Mouse (Mus musculus): Measurements from ENCODE around the gene Cnpy2. TPM values are rescaled to one million over a fixed set of nuclear protein-coding genes. Genes with fewer than 3 reads are reported as not detected.
A peak's percentile ranks its signal among the peaks of the same experiment; 100 is the strongest.
"Not testable (repeated sequence)": the region's sequence is repeated elsewhere in the genome, so short reads cannot be mapped to it uniquely, and the experiment has no call there.

Cnpy2 gene
- 231 and 256 TPM in 2 replicates for polyA plus RNA-seq (2014; fragmentation: Nextera tagmentation; extraction: Ambion mirVana)

- Histone ChIP-seq H3K27ac (ENCODE audit: low read depth, low read length) (peak within 1 kb of the TSS; percentile 97), H3K4me1 (ENCODE audit: control insufficient read depth, insufficient read depth, low read length) (peaks cover 16% of the 10 kb centered on the region), H3K9ac (ENCODE audit: low read length) (peak within 1 kb of the TSS; percentile 98), H3K27me3 (replicated peaks; ENCODE audit: control insufficient read depth, insufficient read depth, low read length) (no peaks in the 10 kb centered on the region), H3K9me3 (replicated peaks; ENCODE audit: control insufficient read depth, low read length) (no peaks in the 10 kb centered on the region), H3K4me2 (ENCODE audit: low read length) (peak within 1 kb of the TSS; percentile 85), H3K4me3 (ENCODE audit: low read depth, low read length) (peak within 1 kb of the TSS; percentile 93), H3K36me3 (ENCODE audit: control insufficient read depth, insufficient read depth, low read length) (peaks cover 60% of the 10 kb centered on the region)
- WGBS, result under 1% methylated on average over 40 of the region's 40 CpGs
- peak; percentile 99 for ATAC-seq
- peak; percentile 98 for DNase-seq (ENCODE audit: low spot score)
Observed at GRCm38 (mm10) chr10:128322141-128323108, at the start of gene Cnpy2. Gene Cnpy2, plus strand, starts transcription at chr10:128322459.

- H3K4me2 ChIP-seq (ENCODE audit: low read length); H3K9me3 ChIP-seq (replicated peaks; ENCODE audit: control insufficient read depth, low read length); H3K9ac ChIP-seq (ENCODE audit: low read length); ATAC-seq; H3K4me1 ChIP-seq (ENCODE audit: control insufficient read depth, insufficient read depth, low read length); H3K27me3 ChIP-seq (replicated peaks; ENCODE audit: control insufficient read depth, insufficient read depth, low read length); H3K4me3 ChIP-seq (ENCODE audit: low read depth, low read length); DNase-seq (ENCODE audit: low spot score); H3K27ac ChIP-seq (ENCODE audit: low read depth, low read length): not testable (repeated sequence)
- WGBS, result 93% methylated on average over 4 of the region's 7 CpGs
- H3K36me3 ChIP-seq (ENCODE audit: control insufficient read depth, insufficient read depth, low read length), result peaks cover 11% of the 10 kb centered on the region; the same call in 1 of the 2 replicates
Observed at GRCm38 (mm10) chr10:128272819-128273439, 49.3 kb upstream of the Cnpy2 start.

GRCm38 (mm10) chr10:128275374-128275773 is 46.9 kb upstream of the Cnpy2 start:
- H3K27me3 ChIP-seq (replicated peaks; ENCODE audit: control insufficient read depth, insufficient read depth, low read length); DNase-seq (ENCODE audit: low spot score); H3K9ac ChIP-seq (ENCODE audit: low read length); ATAC-seq; H3K4me3 ChIP-seq (ENCODE audit: low read depth, low read length); H3K4me1 ChIP-seq (ENCODE audit: control insufficient read depth, insufficient read depth, low read length); H3K4me2 ChIP-seq (ENCODE audit: low read length); H3K9me3 ChIP-seq (replicated peaks; ENCODE audit: control insufficient read depth, low read length); H3K27ac ChIP-seq (ENCODE audit: low read depth, low read length): not testable (repeated sequence)
- peaks cover 25% of the 10 kb centered on the region for H3K36me3 ChIP-seq (ENCODE audit: control insufficient read depth, insufficient read depth, low read length)
- 96% methylated on average over 1 of the region's 1 CpGs for WGBS

- Histone ChIP-seq H3K4me1 (ENCODE audit: control insufficient read depth, insufficient read depth, low read length) (no peaks in the 10 kb centered on the region), H3K9me3 (replicated peaks; ENCODE audit: control insufficient read depth, low read length) (no peaks in the 10 kb centered on the region), H3K27me3 (replicated peaks; ENCODE audit: control insufficient read depth, insufficient read depth, low read length) (no peaks in the 10 kb centered on the region), H3K36me3 (ENCODE audit: control insufficient read depth, insufficient read depth, low read length) (peaks cover 48% of the 10 kb centered on the region), H3K27ac (ENCODE audit: low read depth, low read length) (no peak overlapping the region), H3K4me3 (ENCODE audit: low read depth, low read length) (no peak overlapping the region), H3K4me2 (ENCODE audit: low read length) (no peak overlapping the region), H3K9ac (ENCODE audit: low read length) (no peak overlapping the region)
- DNase-seq (ENCODE audit: low spot score) (no peak), ATAC-seq (no peak)
- WGBS, result 55% methylated on average over 6 of the region's 6 CpGs
Observed at GRCm38 (mm10) chr10:128278158-128278557, 44.1 kb upstream of the Cnpy2 start.

GRCm38 (mm10) chr10:128280943-128281342 is 41.3 kb upstream of the Cnpy2 start:
- no peaks in the 10 kb centered on the region for H3K9me3 ChIP-seq (replicated peaks; ENCODE audit: control insufficient read depth, low read length)
- DNase-seq (ENCODE audit: low spot score), result no peak
- WGBS, result 92% methylated on average over 6 of the region's 6 CpGs
- no peak for ATAC-seq
- H3K9ac ChIP-seq (ENCODE audit: low read length), result no peak overlapping the region
- peaks cover 61% of the 10 kb centered on the region for H3K36me3 ChIP-seq (ENCODE audit: control insufficient read depth, insufficient read depth, low read length)
- H3K4me1 ChIP-seq (ENCODE audit: control insufficient read depth, insufficient read depth, low read length), result no peaks in the 10 kb centered on the region
- no peak overlapping the region for H3K27ac ChIP-seq (ENCODE audit: low read depth, low read length)
- H3K4me3 ChIP-seq (ENCODE audit: low read depth, low read length), result no peak overlapping the region
- no peaks in the 10 kb centered on the region for H3K27me3 ChIP-seq (replicated peaks; ENCODE audit: control insufficient read depth, insufficient read depth, low read length)
- no peak overlapping the region for H3K4me2 ChIP-seq (ENCODE audit: low read length)

- DNase-seq (ENCODE audit: low spot score) (no peak), ATAC-seq (no peak)
- WGBS, result 92% methylated on average over 14 of the region's 14 CpGs
- peaks cover 58% of the 10 kb centered on the region for H3K36me3 ChIP-seq (ENCODE audit: control insufficient read depth, insufficient read depth, low read length)
- H3K4me1 ChIP-seq (ENCODE audit: control insufficient read depth, insufficient read depth, low read length), result no peaks in the 10 kb centered on the region
- no peak overlapping the region for H3K4me2 ChIP-seq (ENCODE audit: low read length)
- H3K9ac ChIP-seq (ENCODE audit: low read length), result no peak overlapping the region
- H3K27ac ChIP-seq (ENCODE audit: low read depth, low read length), result no peak overlapping the region
- no peak overlapping the region for H3K4me3 ChIP-seq (ENCODE audit: low read depth, low read length)
- H3K27me3 ChIP-seq (replicated peaks; ENCODE audit: control insufficient read depth, insufficient read depth, low read length), result no peaks in the 10 kb centered on the region
- no peaks in the 10 kb centered on the region for H3K9me3 ChIP-seq (replicated peaks; ENCODE audit: control insufficient read depth, low read length)
Observed at GRCm38 (mm10) chr10:128281682-128282081, 40.6 kb upstream of the Cnpy2 start.

- WGBS, result 91% methylated on average over 20 of the region's 20 CpGs
- no peak overlapping the region for H3K4me3 ChIP-seq (ENCODE audit: low read depth, low read length)
- DNase-seq (ENCODE audit: low spot score) (no peak), ATAC-seq (no peak)
- no peaks in the 10 kb centered on the region for H3K4me1 ChIP-seq (ENCODE audit: control insufficient read depth, insufficient read depth, low read length)
- H3K9me3 ChIP-seq (replicated peaks; ENCODE audit: control insufficient read depth, low read length), result no peaks in the 10 kb centered on the region
- H3K27ac ChIP-seq (ENCODE audit: low read depth, low read length), result no peak overlapping the region
- peaks cover 50% of the 10 kb centered on the region for H3K36me3 ChIP-seq (ENCODE audit: control insufficient read depth, insufficient read depth, low read length)
- H3K9ac ChIP-seq (ENCODE audit: low read length), result no peak overlapping the region
- H3K4me2 ChIP-seq (ENCODE audit: low read length), result no peak overlapping the region
- H3K27me3 ChIP-seq (replicated peaks; ENCODE audit: control insufficient read depth, insufficient read depth, low read length), result no peaks in the 10 kb centered on the region
Observed at GRCm38 (mm10) chr10:128282886-128283450, 39.3 kb upstream of the Cnpy2 start.

- no peaks in the 10 kb centered on the region for H3K9me3 ChIP-seq (replicated peaks; ENCODE audit: control insufficient read depth, low read length)
- H3K4me3 ChIP-seq (ENCODE audit: low read depth, low read length), result no peak overlapping the region
- no peaks in the 10 kb centered on the region for H3K27me3 ChIP-seq (replicated peaks; ENCODE audit: control insufficient read depth, insufficient read depth, low read length)
- H3K4me1 ChIP-seq (ENCODE audit: control insufficient read depth, insufficient read depth, low read length), result no peaks in the 10 kb centered on the region
- WGBS, result 61% methylated on average over 31 of the region's 31 CpGs
- no peak overlapping the region for H3K4me2 ChIP-seq (ENCODE audit: low read length)
- peak; percentile 70 for ATAC-seq
- H3K36me3 ChIP-seq (ENCODE audit: control insufficient read depth, insufficient read depth, low read length), result peaks cover 50% of the 10 kb centered on the region
- H3K27ac ChIP-seq (ENCODE audit: low read depth, low read length), result no peak overlapping the region
- peak; percentile 83 for DNase-seq (ENCODE audit: low spot score)
- H3K9ac ChIP-seq (ENCODE audit: low read length), result no peak overlapping the region
Observed at GRCm38 (mm10) chr10:128283604-128284579, 38.4 kb upstream of the Cnpy2 start.
